Mouse (Mus musculus) olfactory bulb, adult 2 months (tissue): Measurements from ENCODE around the gene Gmppb.

Experiments used
- CTCF ChIP-seq: fragments of 200-500 bp; IDR thresholded peaks from 2 replicates; pipeline ENCODE4 v1.5.1; 2012; ENCODE audit warnings: low read depth, mild to moderate bottlenecking, low read length, moderate library complexity; ENCODE audit not compliant: insufficient read depth
- POLR2A ChIP-seq: fragments of 200-500 bp; IDR thresholded peaks from 2 replicates; pipeline ENCODE4 v1.6.1; 2012; ENCODE audit warnings: mild to moderate bottlenecking, low read depth, low read length, moderate library complexity; ENCODE audit not compliant: insufficient read depth

DNA sequence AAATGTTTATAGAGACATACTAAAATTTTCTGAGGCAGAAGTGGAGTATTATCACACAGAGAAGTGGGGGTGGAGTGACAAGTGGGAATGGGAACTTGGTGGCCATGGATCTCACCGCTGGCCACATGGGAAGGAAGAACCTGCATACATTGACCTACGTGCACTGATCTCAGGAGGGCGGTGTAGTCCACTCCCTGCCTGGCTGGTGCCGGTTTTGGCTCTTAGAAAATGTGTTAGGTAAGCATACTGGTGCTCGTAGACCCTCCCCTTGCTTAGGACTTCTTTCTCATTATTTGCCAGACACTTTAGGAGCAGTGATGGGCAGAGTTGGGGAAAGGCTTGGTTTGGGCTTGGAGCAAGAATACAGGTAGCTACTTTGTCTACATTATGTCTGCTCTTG, 41.0 kb upstream of the Gmppb start:
- TF ChIP-seq POLR2A, result no peak
- TF ChIP-seq CTCF, result no peak
